ENCODE assay signal across 25 mouse cellular contexts in genomic region chr5:71011751-71012150, GRCm38 (mm10).
DNase-seq lines count a peak whose midpoint lies in the region; ATAC-seq lines count a peak whose summit lies in the region.
"Had no signal": no experiment of that assay in that cellular context is flagged by ENCODE, and none has a peak within 500 bp of the region (broad histone marks: within the 10 kb centered on the region; RNA-seq: fewer than 3 reads in every experiment).

No protein-coding gene starts in this region.

- no peaks in the 10 kb centered on the region for H3K27me3 ChIP-seq in hindbrain, embryonic 10.5 days (ENCODE audit: insufficient read depth, poor library complexity, severe bottlenecking)
- no peaks in the 10 kb centered on the region for H3K27me3 ChIP-seq in hindbrain, embryonic 12.5 days
- H3K27me3 ChIP-seq in midbrain, embryonic 12.5 days, result no peaks in the 10 kb centered on the region
- no peaks in the 10 kb centered on the region for H3K27me3 ChIP-seq in midbrain, embryonic 10.5 days (ENCODE audit: low read depth, poor library complexity, severe bottlenecking)
- H3K27me3 ChIP-seq in forebrain, embryonic 16.5 days (replicated peaks; ENCODE audit: control insufficient read depth, insufficient read depth, low read length), result no peaks in the 10 kb centered on the region
- H3K27me3 ChIP-seq: embryonic facial prominence, embryonic 13.5 days; intestine, embryonic 15.5 days; limb, embryonic 15.5 days; neural tube, embryonic 12.5 days; stomach, embryonic 15.5 days had no signal

- H3K9me3 ChIP-seq in hindbrain, embryonic 10.5 days, result no peaks in the 10 kb centered on the region
- H3K9me3 ChIP-seq in hindbrain, embryonic 12.5 days (replicated peaks), result no peaks in the 10 kb centered on the region
- no peaks in the 10 kb centered on the region for H3K9me3 ChIP-seq in midbrain, embryonic 12.5 days
- no peaks in the 10 kb centered on the region for H3K9me3 ChIP-seq in midbrain, embryonic 10.5 days (replicated peaks)
- no peaks in the 10 kb centered on the region for H3K9me3 ChIP-seq in forebrain, embryonic 16.5 days (ENCODE audit: control insufficient read depth, low read length)
- H3K9me3 ChIP-seq: embryonic facial prominence, embryonic 13.5 days; intestine, embryonic 15.5 days; limb, embryonic 15.5 days; neural tube, embryonic 12.5 days; stomach, embryonic 15.5 days had no signal

- H3K4me1 ChIP-seq in hindbrain, embryonic 10.5 days (replicated peaks), result peaks cover 13% of the 10 kb centered on the region
- peaks cover 3% of the 10 kb centered on the region; the same call in 1 of the 2 replicates for H3K4me1 ChIP-seq in hindbrain, embryonic 12.5 days
- peaks cover 9% of the 10 kb centered on the region for H3K4me1 ChIP-seq in midbrain, embryonic 12.5 days
- H3K4me1 ChIP-seq in midbrain, embryonic 10.5 days, result peaks cover 15% of the 10 kb centered on the region
- peaks cover 14% of the 10 kb centered on the region for H3K4me1 ChIP-seq in forebrain, embryonic 16.5 days (replicated peaks; ENCODE audit: control insufficient read depth, insufficient read depth, low read length)
- H3K4me1 ChIP-seq: embryonic facial prominence, embryonic 13.5 days; intestine, embryonic 15.5 days; limb, embryonic 15.5 days; neural tube, embryonic 12.5 days; stomach, embryonic 15.5 days had no signal

- peak; percentile 3 for DNase-seq in hindbrain, embryonic 10.5 days (ENCODE audit: low spot score)
- DNase-seq in midbrain, embryonic 10.5 days (ENCODE audit: low spot score), result no peak
- no peak for DNase-seq in neural tube, embryonic 10.5 days (ENCODE audit: extremely low spot score, low spot score)
- DNase-seq: adrenal gland, postnatal 36 days; cerebellum, postnatal 10 days; gastrocnemius, postnatal 10 days; kidney, adult 9 months; kidney, postnatal 25 days; lung, embryonic 14.5 days; right cerebral cortex, adult 18-20 months; right cerebral cortex, postnatal 4 days; thymus, postnatal 25 days had no signal

- no peak overlapping the region for H3K4me3 ChIP-seq in hindbrain, embryonic 10.5 days
- H3K4me3 ChIP-seq in hindbrain, embryonic 12.5 days, result no peak overlapping the region
- H3K4me3 ChIP-seq in midbrain, embryonic 12.5 days, result no peak overlapping the region
- no peak overlapping the region for H3K4me3 ChIP-seq in midbrain, embryonic 10.5 days
- no peak overlapping the region for H3K4me3 ChIP-seq in forebrain, embryonic 16.5 days (replicated peaks; ENCODE audit: low read length)
- H3K4me3 ChIP-seq: embryonic facial prominence, embryonic 13.5 days; erythroblast, embryonic 14.5 days; intestine, embryonic 15.5 days; limb, embryonic 15.5 days; neural tube, embryonic 12.5 days; stomach, embryonic 15.5 days had no signal

- H3K27ac ChIP-seq in hindbrain, embryonic 10.5 days, result no peak overlapping the region
- no peak overlapping the region for H3K27ac ChIP-seq in hindbrain, embryonic 12.5 days
- 0 out of 2 replicates have a peak overlapping the region, but pooled peaks have one; percentile 15 for H3K27ac ChIP-seq in midbrain, embryonic 12.5 days (replicated peaks)
- no peak overlapping the region for H3K27ac ChIP-seq in midbrain, embryonic 10.5 days (replicated peaks)
- peak overlapping the region; percentile 76 for H3K27ac ChIP-seq in forebrain, embryonic 16.5 days (ENCODE audit: low read length)
- H3K27ac ChIP-seq: embryonic facial prominence, embryonic 13.5 days; intestine, embryonic 15.5 days; limb, embryonic 15.5 days; liver, embryonic 14.5 days; neural tube, embryonic 12.5 days; stomach, embryonic 15.5 days had no signal

- H3K9ac ChIP-seq in hindbrain, embryonic 12.5 days, result no peak overlapping the region
- no peak overlapping the region for H3K9ac ChIP-seq in midbrain, embryonic 12.5 days (replicated peaks)
- H3K9ac ChIP-seq in forebrain, embryonic 16.5 days (replicated peaks; ENCODE audit: low read depth, low read length), result no peak overlapping the region
- H3K9ac ChIP-seq: embryonic facial prominence, embryonic 13.5 days; intestine, embryonic 15.5 days; limb, embryonic 15.5 days; liver, embryonic 14.5 days; lung, embryonic 14.5 days; neural tube, embryonic 12.5 days; stomach, embryonic 15.5 days had no signal

- no peak for ATAC-seq in hindbrain, embryonic 12.5 days (ENCODE audit: low FRiP score)
- peak; percentile 50; the same call in 1 of the 2 replicates for ATAC-seq in midbrain, embryonic 12.5 days (ENCODE audit: low FRiP score, low read depth)
- ATAC-seq in forebrain, embryonic 16.5 days, result no peak; the same call in 1 of the 2 replicates
- no peak for ATAC-seq in inflammation-experienced regulatory T-cells, adult 6 months
- ATAC-seq: intestine, embryonic 15.5 days; Patski had no signal

- WGBS in hindbrain, embryonic 10.5 days, result 33% methylated on average over 2 of the region's 2 CpGs
- 59% methylated on average over 2 of the region's 2 CpGs for WGBS in hindbrain, embryonic 12.5 days
- WGBS in midbrain, embryonic 12.5 days, result 54% methylated on average over 2 of the region's 2 CpGs
- 77% methylated on average over 2 of the region's 2 CpGs for WGBS in midbrain, embryonic 10.5 days
- 63% methylated on average over 2 of the region's 2 CpGs for WGBS in forebrain, embryonic 16.5 days

- no peaks in the 10 kb centered on the region for H3K36me3 ChIP-seq in hindbrain, embryonic 10.5 days
- H3K36me3 ChIP-seq in hindbrain, embryonic 12.5 days, result no peaks in the 10 kb centered on the region
- no peaks in the 10 kb centered on the region for H3K36me3 ChIP-seq in midbrain, embryonic 12.5 days
- no peaks in the 10 kb centered on the region for H3K36me3 ChIP-seq in midbrain, embryonic 10.5 days
- no peaks in the 10 kb centered on the region for H3K36me3 ChIP-seq in forebrain, embryonic 16.5 days (ENCODE audit: control insufficient read depth, insufficient read depth)
- H3K36me3 ChIP-seq: embryonic facial prominence, embryonic 13.5 days; intestine, embryonic 15.5 days; limb, embryonic 15.5 days; neural tube, embryonic 12.5 days; stomach, embryonic 15.5 days had no signal

- H3K4me2 ChIP-seq in hindbrain, embryonic 12.5 days (replicated peaks), result no peak overlapping the region
- no peak overlapping the region for H3K4me2 ChIP-seq in midbrain, embryonic 12.5 days (replicated peaks)
- H3K4me2 ChIP-seq in forebrain, embryonic 16.5 days (ENCODE audit: low read length), result no peak overlapping the region
- H3K4me2 ChIP-seq: embryonic facial prominence, embryonic 13.5 days; heart, embryonic 11.5 days; intestine, embryonic 15.5 days; limb, embryonic 15.5 days; lung, embryonic 14.5 days; neural tube, embryonic 12.5 days; stomach, embryonic 15.5 days had no signal

Comparison
In these comparisons a context has a peak if more than half of its experiments do, and no peak if none do; other contexts are left out.
1. H3K27ac ChIP-seq: peak in midbrain, embryonic 12.5 days (single experiment) and forebrain, embryonic 16.5 days (single experiment); none in hindbrain, embryonic 10.5 days (single experiment), hindbrain, embryonic 12.5 days (single experiment) and midbrain, embryonic 10.5 days (single experiment).